ENCODE assay signal across 16 mouse cellular contexts in genomic region chr11:88518361-88518760, GRCm38 (mm10).
"Had no signal": no experiment of that assay in that cellular context is flagged by ENCODE, and none has a peak within 500 bp of the region (broad histone marks: within the 10 kb centered on the region; RNA-seq: fewer than 3 reads in every experiment).

No protein-coding gene starts in this region.

- H3K36me3 ChIP-seq: neural tube, embryonic 13.5 days; neural tube, embryonic 15.5 days; stomach, embryonic 15.5 days had no signal

- H3K27me3 ChIP-seq: neural tube, embryonic 13.5 days; neural tube, embryonic 15.5 days; stomach, embryonic 15.5 days had no signal

- H3K9me3 ChIP-seq: neural tube, embryonic 13.5 days; neural tube, embryonic 15.5 days; stomach, embryonic 15.5 days had no signal

- H3K4me3 ChIP-seq: neural tube, embryonic 13.5 days; neural tube, embryonic 15.5 days; stomach, embryonic 15.5 days had no signal

- H3K27ac ChIP-seq: neural tube, embryonic 15.5 days; stomach, embryonic 15.5 days; stomach, postnatal 0 days had no signal

- DNase-seq: retina, postnatal 1 day; right cerebral cortex, adult 18-20 months; right cerebral cortex, postnatal 14 days; right cerebral cortex, postnatal 25 days; right cerebral cortex, postnatal 4 days; spleen, adult 18-20 months; thymus, adult 18-20 months; thymus, adult 2 months; thymus, postnatal 14 days; thymus, postnatal 25 days; thymus, postnatal 36 days; thymus, postnatal 4 days had no signal

- H3K9ac ChIP-seq: neural tube, embryonic 13.5 days; neural tube, embryonic 15.5 days; stomach, embryonic 15.5 days had no signal

- H3K4me2 ChIP-seq: neural tube, embryonic 13.5 days; neural tube, embryonic 15.5 days; stomach, embryonic 15.5 days had no signal
